Mouse (Mus musculus) liver, embryonic 12.5 days (tissue): ENCODE results near the gene Tspan3. TPM values are rescaled to one million over a fixed set of nuclear protein-coding genes. Genes with fewer than 3 reads are reported as not detected.

ENCODE experiments used
- ATAC-seq: fragments of 200-750 bp; cut with Nextera tagmentation; 2 replicates; pipeline ENCODE4 v1.8.0; 2017; ENCODE audit warnings: moderate number of reproducible peaks, mild to moderate bottlenecking, moderate library complexity
- H3K27ac ChIP-seq: fragments of 300-500 bp; sonication (generic); 2 replicates; pipeline ENCODE4 v1.5.1; 2016; ENCODE audit warnings: mild to moderate bottlenecking
- H3K27me3 ChIP-seq: fragments of 300-500 bp; sonication (generic); replicated peaks from 2 replicates; pipeline ENCODE4 v1.6.1; 2016; ENCODE audit warnings: mild to moderate bottlenecking, moderate library complexity
- H3K36me3 ChIP-seq: fragments of 300-500 bp; sonication (generic); 2 replicates; pipeline ENCODE4 v1.6.1; 2016; ENCODE audit warnings: mild to moderate bottlenecking, moderate library complexity
- H3K4me1 ChIP-seq: fragments of 300-500 bp; sonication (generic); 2 replicates; pipeline ENCODE4 v1.6.1; 2016
- H3K4me2 ChIP-seq: fragments of 300-500 bp; sonication (generic); 2 replicates; pipeline ENCODE4 v1.6.1; 2016; ENCODE audit warnings: mild to moderate bottlenecking, moderate library complexity
- H3K4me3 ChIP-seq: fragments of 300-500 bp; sonication (generic); 2 replicates; pipeline ENCODE4 v1.5.1; 2016; ENCODE audit warnings: mild to moderate bottlenecking, moderate library complexity
- H3K9ac ChIP-seq: fragments of 300-500 bp; sonication (generic); 2 replicates; pipeline ENCODE4 v1.6.1; 2016; ENCODE audit warnings: mild to moderate bottlenecking, moderate library complexity
- H3K9me3 ChIP-seq: fragments of 300-500 bp; sonication (generic); replicated peaks from 2 replicates; pipeline ENCODE4 v1.6.1; 2016; ENCODE audit warnings: mild to moderate bottlenecking, moderate library complexity
- WGBS: fragments of 180-500 bp; shearing (Covaris S2); methylation state at CpG from one replicate; pipeline ENCODE4 v1.1.7; 2016; ENCODE audit not compliant: insufficient replicate concordance; 5-methylcytosine and 5-hydroxymethylcytosine counted together
- polyA plus RNA-seq: library from polyadenylated mRNA; unstranded; fragments of >200 nt; fragmentation: Nextera tagmentation; extraction: Ambion mirVana; gene quantifications from 2 replicates; pipeline ENCODE4 v1.2.1, GENCODE M21; 2016

Tspan3 gene
- polyA plus RNA-seq, 1 experiment from 2014 or later: 70.6 TPM

GRCm38 (mm10) chr9:56191498-56192455 is 26.5 kb upstream of the Tspan3 start:
- ATAC-seq: no peak
- Histone ChIP-seq H3K4me3 (no peak overlapping the region), H3K9ac (no peak overlapping the region), H3K4me1 (no peaks in the 10 kb centered on the region), H3K27me3 (0 out of 2 replicates have a peak, but pooled peaks cover 4% of the 10 kb centered on the region), H3K9me3 (no peaks in the 10 kb centered on the region), H3K27ac (no peak overlapping the region), H3K4me2 (no peak overlapping the region), H3K36me3 (no peaks in the 10 kb centered on the region)
- WGBS: 58% methylated on average over 11 of the region's 11 CpGs

GRCm38 (mm10) chr9:56180118-56180781 is 15.0 kb upstream of the Tspan3 start:
- no peaks in the 10 kb centered on the region for H3K9me3 ChIP-seq
- no peak for ATAC-seq
- no peaks in the 10 kb centered on the region for H3K27me3 ChIP-seq
- peak overlapping the region; percentile 5; the same call in 1 of the 2 replicates for H3K4me2 ChIP-seq
- WGBS: 36% methylated on average over 8 of the region's 8 CpGs
- H3K4me1 ChIP-seq: no peaks in the 10 kb centered on the region
- no peak overlapping the region for H3K27ac ChIP-seq
- H3K9ac ChIP-seq: no peak overlapping the region
- H3K36me3 ChIP-seq: no peaks in the 10 kb centered on the region
- H3K4me3 ChIP-seq: no peak overlapping the region

- WGBS: 68% methylated on average over 6 of the region's 6 CpGs
- Histone ChIP-seq H3K27ac (no peak overlapping the region), H3K4me1 (no peaks in the 10 kb centered on the region), H3K27me3 (no peaks in the 10 kb centered on the region), H3K4me2 (0 out of 2 replicates have a peak overlapping the region, but pooled peaks have one; percentile 5), H3K9ac (no peak overlapping the region), H3K4me3 (no peak overlapping the region), H3K9me3 (no peaks in the 10 kb centered on the region), H3K36me3 (no peaks in the 10 kb centered on the region)
- no peak for ATAC-seq
These were observed 14.3 kb upstream of the Tspan3 start for GRCm38 (mm10) chr9:56179416-56180117.

- 72% methylated on average over 4 of the region's 4 CpGs for WGBS
These were observed 12.1 kb upstream of the Tspan3 start for GRCm38 (mm10) chr9:56177354-56177753.

GRCm38 (mm10) chr9:56175316-56175715 is 10.0 kb upstream of the Tspan3 start:
- no peak for ATAC-seq
- 75% methylated on average over 3 of the region's 3 CpGs for WGBS

More at GRCm38 (mm10) chr9:56177354-56177753, 12.1 kb upstream of the Tspan3 start:
- ATAC-seq: no peak
- no peak overlapping the region for H3K4me3 ChIP-seq
- H3K4me1 ChIP-seq: no peaks in the 10 kb centered on the region
- no peaks in the 10 kb centered on the region for H3K9me3 ChIP-seq
- H3K27ac ChIP-seq: no peak overlapping the region
- H3K27me3 ChIP-seq: no peaks in the 10 kb centered on the region
- no peaks in the 10 kb centered on the region for H3K36me3 ChIP-seq
- H3K4me2 ChIP-seq: no peak overlapping the region
- H3K9ac ChIP-seq: no peak overlapping the region

GRCm38 (mm10) chr9:56167690-56168089 is 2.4 kb upstream of the Tspan3 start:
- peaks cover 11% of the 10 kb centered on the region for H3K4me1 ChIP-seq
- H3K4me2 ChIP-seq: no peak overlapping the region
- H3K27me3 ChIP-seq: peaks cover 10% of the 10 kb centered on the region; the same call in 1 of the 2 replicates
- no peak overlapping the region for H3K27ac ChIP-seq
- H3K9me3 ChIP-seq: no peaks in the 10 kb centered on the region
- 81% methylated on average over 6 of the region's 6 CpGs for WGBS
- ATAC-seq: no peak
- H3K4me3 ChIP-seq: no peak overlapping the region
- H3K36me3 ChIP-seq: no peaks in the 10 kb centered on the region
- H3K9ac ChIP-seq: no peak overlapping the region

More at GRCm38 (mm10) chr9:56175316-56175715, 10.0 kb upstream of the Tspan3 start:
- H3K27me3 ChIP-seq: no peaks in the 10 kb centered on the region
- H3K9me3 ChIP-seq: no peaks in the 10 kb centered on the region
- no peak overlapping the region for H3K27ac ChIP-seq
- H3K9ac ChIP-seq: no peak overlapping the region
- H3K4me3 ChIP-seq: no peak overlapping the region
- H3K4me1 ChIP-seq: no peaks in the 10 kb centered on the region
- H3K4me2 ChIP-seq: no peak overlapping the region
- H3K36me3 ChIP-seq: no peaks in the 10 kb centered on the region

GRCm38 (mm10) chr9:56166161-56166560 is 884 bp upstream of the Tspan3 start:
- Histone ChIP-seq H3K9ac (no peak overlapping the region), H3K36me3 (no peaks in the 10 kb centered on the region), H3K4me3 (no peak overlapping the region), H3K27me3 (peaks cover 10% of the 10 kb centered on the region; the same call in 1 of the 2 replicates), H3K4me2 (no peak overlapping the region), H3K27ac (no peak overlapping the region), H3K9me3 (no peaks in the 10 kb centered on the region), H3K4me1 (peaks cover 15% of the 10 kb centered on the region)
- 0 out of 2 replicates have a peak, but pooled peaks have one; percentile 60 for ATAC-seq
- 35% methylated on average over 5 of the region's 5 CpGs for WGBS

- Histone ChIP-seq H3K4me2 (peak overlapping the region; percentile 94), H3K9me3 (no peaks in the 10 kb centered on the region), H3K9ac (peak overlapping the region; percentile 89), H3K27me3 (peaks cover 10% of the 10 kb centered on the region; the same call in 1 of the 2 replicates), H3K36me3 (no peaks in the 10 kb centered on the region), H3K4me1 (peaks cover 27% of the 10 kb centered on the region), H3K27ac (peak overlapping the region; percentile 65), H3K4me3 (peak overlapping the region; percentile 84)
- peak; percentile 95 for ATAC-seq
- 1% methylated on average over 80 of the region's 82 CpGs for WGBS
These were observed 4.7 kb downstream of the Tspan3 start for GRCm38 (mm10) chr9:56160341-56161141.

GRCm38 (mm10) chr9:56159456-56159855 is 5.8 kb downstream of the Tspan3 start:
- WGBS: 47% methylated on average over 2 of the region's 2 CpGs
- Histone ChIP-seq H3K36me3 (no peaks in the 10 kb centered on the region), H3K27me3 (peaks cover 10% of the 10 kb centered on the region; the same call in 1 of the 2 replicates), H3K27ac (no peak overlapping the region), H3K4me3 (peak overlapping the region; percentile 84; the same call in 1 of the 2 replicates), H3K9me3 (no peaks in the 10 kb centered on the region), H3K4me2 (peak overlapping the region; percentile 94), H3K4me1 (peaks cover 26% of the 10 kb centered on the region), H3K9ac (no peak overlapping the region)
- ATAC-seq: no peak

GRCm38 (mm10) chr9:56158077-56158476 is 7.2 kb downstream of the Tspan3 start:
- H3K36me3 ChIP-seq: no peaks in the 10 kb centered on the region
- H3K27ac ChIP-seq: no peak overlapping the region
- ATAC-seq: no peak
- H3K27me3 ChIP-seq: no peaks in the 10 kb centered on the region
- H3K9ac ChIP-seq: no peak overlapping the region
- WGBS: 54% methylated on average over 2 of the region's 2 CpGs
- no peak overlapping the region for H3K4me3 ChIP-seq
- peaks cover 31% of the 10 kb centered on the region for H3K4me1 ChIP-seq
- no peak overlapping the region for H3K4me2 ChIP-seq
- no peaks in the 10 kb centered on the region for H3K9me3 ChIP-seq

- Histone ChIP-seq H3K4me3 (no peak overlapping the region), H3K27me3 (no peaks in the 10 kb centered on the region), H3K36me3 (peaks cover 5% of the 10 kb centered on the region; the same call in 1 of the 2 replicates), H3K4me1 (peaks cover 21% of the 10 kb centered on the region), H3K9ac (no peak overlapping the region), H3K27ac (no peak overlapping the region), H3K9me3 (no peaks in the 10 kb centered on the region), H3K4me2 (no peak overlapping the region)
- ATAC-seq: no peak
- WGBS: 81% methylated on average over 5 of the region's 5 CpGs
These were observed 10.7 kb downstream of the Tspan3 start for GRCm38 (mm10) chr9:56154572-56154971.
